Mouse (Mus musculus): ENCODE results near the gene Vgll4. TPM values are rescaled to one million over a fixed set of nuclear protein-coding genes. Genes with fewer than 3 reads are reported as not detected.

The Vgll4 gene
- polyA plus RNA-seq, 2 experiments, result 70.1 to 103 TPM

GRCm38 (mm10) chr6:114904818-114905217, 65.0 kb downstream of the Vgll4 start:
- ATAC-seq (ENCODE audit: low FRiP score, low read depth) (no peak), DNase-seq (ENCODE audit: low spot score) (no peak)
- no peak for TF ChIP-seq POLR2A (IDR thresholded peaks at IDR 0.05; ENCODE audit: borderline replicate concordance, extremely low read depth, insufficient read depth, insufficient read length)
- Histone ChIP-seq H3K4me2 (replicated peaks; ENCODE audit: low read depth, low read length, severe bottlenecking) (no peak overlapping the region), H3K9ac (ENCODE audit: low read depth, low read length, severe bottlenecking) (no peak overlapping the region), H3K4me3 (replicated peaks; ENCODE audit: low read length) (no peak overlapping the region), H3K4me1 (ENCODE audit: control insufficient read depth, insufficient read depth, low read length) (peaks cover 52% of the 10 kb centered on the region), H3K27me3 (ENCODE audit: control insufficient read depth, insufficient read depth, low read length) (no peaks in the 10 kb centered on the region), H3K9me3 (ENCODE audit: control insufficient read depth, low read length) (no peaks in the 10 kb centered on the region), H3K36me3 (ENCODE audit: control insufficient read depth, insufficient read depth, low read length) (no peaks in the 10 kb centered on the region), H3K27ac (replicated peaks; ENCODE audit: low read depth, low read length) (no peak overlapping the region)
- 89% methylated on average over 3 of the region's 3 CpGs for WGBS

- TF ChIP-seq POLR2A (IDR thresholded peaks at IDR 0.05; ENCODE audit: borderline replicate concordance, extremely low read depth, insufficient read depth, insufficient read length), result no peak
- Histone ChIP-seq H3K9ac (ENCODE audit: low read depth, low read length, severe bottlenecking) (no peak overlapping the region), H3K4me2 (replicated peaks; ENCODE audit: low read depth, low read length, severe bottlenecking) (no peak overlapping the region), H3K9me3 (ENCODE audit: control insufficient read depth, low read length) (no peaks in the 10 kb centered on the region), H3K4me1 (ENCODE audit: control insufficient read depth, insufficient read depth, low read length) (peaks cover 57% of the 10 kb centered on the region), H3K36me3 (ENCODE audit: control insufficient read depth, insufficient read depth, low read length) (no peaks in the 10 kb centered on the region), H3K27me3 (ENCODE audit: control insufficient read depth, insufficient read depth, low read length) (no peaks in the 10 kb centered on the region), H3K27ac (replicated peaks; ENCODE audit: low read depth, low read length) (no peak overlapping the region), H3K4me3 (replicated peaks; ENCODE audit: low read length) (no peak overlapping the region)
- ATAC-seq (ENCODE audit: low FRiP score, low read depth), result no peak
- DNase-seq (ENCODE audit: low spot score), result no peak
- 69% methylated on average over 6 of the region's 6 CpGs for WGBS
Observed at GRCm38 (mm10) chr6:114904233-114904632, 65.6 kb downstream of the Vgll4 start.

GRCm38 (mm10) chr6:114901921-114902320, 67.9 kb downstream of the Vgll4 start:
- peak overlapping the region; percentile 28 for H3K9ac ChIP-seq (ENCODE audit: low read depth, low read length, severe bottlenecking)

GRCm38 (mm10) chr6:114901321-114901824, 68.4 kb downstream of the Vgll4 start:
- H3K4me2 ChIP-seq (replicated peaks; ENCODE audit: low read depth, low read length, severe bottlenecking), result peak overlapping the region; percentile 41; the same call in 1 of the 2 replicates
- no peaks in the 10 kb centered on the region for H3K27me3 ChIP-seq (ENCODE audit: control insufficient read depth, insufficient read depth, low read length)
- H3K4me3 ChIP-seq (replicated peaks; ENCODE audit: low read length), result no peak overlapping the region
- H3K4me1 ChIP-seq (ENCODE audit: control insufficient read depth, insufficient read depth, low read length), result peaks cover 54% of the 10 kb centered on the region
- H3K9me3 ChIP-seq (ENCODE audit: control insufficient read depth, low read length), result no peaks in the 10 kb centered on the region
- TF ChIP-seq POLR2A (IDR thresholded peaks at IDR 0.05; ENCODE audit: borderline replicate concordance, extremely low read depth, insufficient read depth, insufficient read length), result no peak
- peaks cover 7% of the 10 kb centered on the region for H3K36me3 ChIP-seq (ENCODE audit: control insufficient read depth, insufficient read depth, low read length)
- DNase-seq (ENCODE audit: low spot score), result no peak
- H3K9ac ChIP-seq (ENCODE audit: low read depth, low read length, severe bottlenecking), result peak overlapping the region; percentile 9; the same call in 1 of the 2 replicates
- H3K27ac ChIP-seq (replicated peaks; ENCODE audit: low read depth, low read length), result peak overlapping the region; percentile 44
- 5% methylated on average over 12 of the region's 12 CpGs for WGBS
- peak; percentile 25; the same call in 1 of the 2 replicates for ATAC-seq (ENCODE audit: low FRiP score, low read depth)

More at GRCm38 (mm10) chr6:114901921-114902320, 67.9 kb downstream of the Vgll4 start:
- peak overlapping the region; percentile 55; the same call in 1 of the 2 replicates for H3K27ac ChIP-seq (replicated peaks; ENCODE audit: low read depth, low read length)
- H3K27me3 ChIP-seq (ENCODE audit: control insufficient read depth, insufficient read depth, low read length), result no peaks in the 10 kb centered on the region
- H3K9me3 ChIP-seq (ENCODE audit: control insufficient read depth, low read length), result no peaks in the 10 kb centered on the region
- DNase-seq (ENCODE audit: low spot score) (no peak), ATAC-seq (ENCODE audit: low FRiP score, low read depth) (no peak)
- WGBS, result 17% methylated on average over 4 of the region's 4 CpGs
- peak overlapping the region; percentile 16; the same call in 1 of the 2 replicates for H3K4me2 ChIP-seq (replicated peaks; ENCODE audit: low read depth, low read length, severe bottlenecking)
- peaks cover 7% of the 10 kb centered on the region for H3K36me3 ChIP-seq (ENCODE audit: control insufficient read depth, insufficient read depth, low read length)
- H3K4me3 ChIP-seq (replicated peaks; ENCODE audit: low read length), result no peak overlapping the region
- peaks cover 54% of the 10 kb centered on the region for H3K4me1 ChIP-seq (ENCODE audit: control insufficient read depth, insufficient read depth, low read length)
- no peak for TF ChIP-seq POLR2A (IDR thresholded peaks at IDR 0.05; ENCODE audit: borderline replicate concordance, extremely low read depth, insufficient read depth, insufficient read length)

GRCm38 (mm10) chr6:114900194-114900593, 69.6 kb downstream of the Vgll4 start:
- 13% methylated on average over 10 of the region's 10 CpGs for WGBS
- H3K4me3 ChIP-seq (replicated peaks; ENCODE audit: low read length), result peak overlapping the region; percentile 3; the same call in 1 of the 2 replicates
- no peaks in the 10 kb centered on the region for H3K27me3 ChIP-seq (ENCODE audit: control insufficient read depth, insufficient read depth, low read length)
- H3K9ac ChIP-seq (ENCODE audit: low read depth, low read length, severe bottlenecking), result peak overlapping the region; percentile 40; the same call in 1 of the 2 replicates
- peaks cover 54% of the 10 kb centered on the region for H3K4me1 ChIP-seq (ENCODE audit: control insufficient read depth, insufficient read depth, low read length)
- H3K36me3 ChIP-seq (ENCODE audit: control insufficient read depth, insufficient read depth, low read length), result peaks cover 14% of the 10 kb centered on the region
- H3K4me2 ChIP-seq (replicated peaks; ENCODE audit: low read depth, low read length, severe bottlenecking), result peak overlapping the region; percentile 41
- ATAC-seq (ENCODE audit: low FRiP score, low read depth) (no peak), DNase-seq (ENCODE audit: low spot score) (no peak)
- peak overlapping the region; percentile 67 for H3K27ac ChIP-seq (replicated peaks; ENCODE audit: low read depth, low read length)
- H3K9me3 ChIP-seq (ENCODE audit: control insufficient read depth, low read length), result no peaks in the 10 kb centered on the region
- no peak for TF ChIP-seq POLR2A (IDR thresholded peaks at IDR 0.05; ENCODE audit: borderline replicate concordance, extremely low read depth, insufficient read depth, insufficient read length)

Data from limb, embryonic 14.5 days (tissue).